Mouse (Mus musculus): ENCODE results near the gene Ipp.
A peak's percentile ranks its signal among the peaks of the same experiment; 100 is the strongest.

Ipp gene

GRCm38 (mm10) chr4:116507425-116508218 lies at the start of gene Ipp:
Gene Ipp (plus strand): TSS chr4:116507549.
- DNase-seq (ENCODE audit: low spot score in 2 of 2), result peak; percentile 89 to 93

GRCm38 (mm10) chr4:116461943-116462342 lies 45.4 kb upstream of the Ipp start:
- DNase-seq (ENCODE audit: low spot score in 2 of 2), result no peak

- DNase-seq (ENCODE audit: low spot score in 2 of 2), result peak; percentile 14 to 30
Measured at GRCm38 (mm10) chr4:116463231-116464125, 43.9 kb upstream of the Ipp start.

GRCm38 (mm10) chr4:116464126-116464981 lies 43.0 kb upstream of the Ipp start, which contains the start of gene Mast2:
Gene Mast2 (minus strand): TSS chr4:116464183.
- DNase-seq (ENCODE audit: low spot score in 2 of 2), result peak; percentile 33 to 53

- no peak for DNase-seq (ENCODE audit: low spot score in 2 of 2)
Measured at GRCm38 (mm10) chr4:116481322-116481721, 26.0 kb upstream of the Ipp start.

GRCm38 (mm10) chr4:116483476-116483875 lies 23.9 kb upstream of the Ipp start:
- no peak for DNase-seq (ENCODE audit: low spot score in 2 of 2)

GRCm38 (mm10) chr4:116491119-116491536 lies 16.2 kb upstream of the Ipp start:
- peak in 1 of 2 experiments; percentile 6 for DNase-seq (ENCODE audit: low spot score in 2 of 2)

GRCm38 (mm10) chr4:116491886-116492285 lies 15.5 kb upstream of the Ipp start:
- no peak for DNase-seq (ENCODE audit: low spot score in 2 of 2)

- no peak for DNase-seq (ENCODE audit: low spot score in 2 of 2)
Measured at GRCm38 (mm10) chr4:116492460-116492859, 14.9 kb upstream of the Ipp start.

- no peak for DNase-seq (ENCODE audit: low spot score in 2 of 2)
Measured at GRCm38 (mm10) chr4:116493646-116494045, 13.7 kb upstream of the Ipp start.

GRCm38 (mm10) chr4:116499978-116500377 lies 7.4 kb upstream of the Ipp start:
- no peak for DNase-seq (ENCODE audit: low spot score in 2 of 2)

- no peak for DNase-seq (ENCODE audit: low spot score in 2 of 2)
Measured at GRCm38 (mm10) chr4:116506886-116507424, 394 bp upstream of the Ipp start.

- no peak for DNase-seq (ENCODE audit: low spot score in 2 of 2)
Measured at GRCm38 (mm10) chr4:116531109-116531508, 23.8 kb downstream of the Ipp start.

GRCm38 (mm10) chr4:116536351-116536750 lies 29.0 kb downstream of the Ipp start:
- DNase-seq (ENCODE audit: low spot score in 2 of 2), result no peak

GRCm38 (mm10) chr4:116537737-116538136 lies 30.4 kb downstream of the Ipp start:
- DNase-seq (ENCODE audit: low spot score in 2 of 2), result no peak

GRCm38 (mm10) chr4:116550432-116550831 lies 43.1 kb downstream of the Ipp start:
- DNase-seq (ENCODE audit: low spot score in 2 of 2), result no peak

- no peak for DNase-seq (ENCODE audit: low spot score in 2 of 2)
Measured at GRCm38 (mm10) chr4:116553035-116553434, 45.7 kb downstream of the Ipp start.

- peak; percentile 66 to 68 for DNase-seq (ENCODE audit: low spot score in 2 of 2)
Measured at GRCm38 (mm10) chr4:116555413-116556300, 48.3 kb downstream of the Ipp start, which contains the start of gene Tmem69. Gene Tmem69 (minus strand): TSS chr4:116555936.

GRCm38 (mm10) chr4:116556561-116557305 lies 49.4 kb downstream of the Ipp start:
- DNase-seq (ENCODE audit: low spot score in 2 of 2), result peak; percentile 91
